Mouse (Mus musculus) embryonic fibroblast, embryonic 13.5 days (primary cell): Measurements from ENCODE around the gene Cysltr1.

Experiments
- CTCF ChIP-seq: IDR thresholded peaks from 2 replicates; pipeline ENCODE4 v1.5.1; 2011; ENCODE audit warnings: mild to moderate bottlenecking, control low read depth, low read length, moderate library complexity, borderline replicate concordance; ENCODE audit not compliant: insufficient read depth
- POLR2A ChIP-seq: IDR thresholded peaks from 2 replicates; pipeline ENCODE4 v1.6.1; 2011; ENCODE audit warnings: low read depth, mild to moderate bottlenecking, control low read depth, low read length, moderate library complexity

DNA sequence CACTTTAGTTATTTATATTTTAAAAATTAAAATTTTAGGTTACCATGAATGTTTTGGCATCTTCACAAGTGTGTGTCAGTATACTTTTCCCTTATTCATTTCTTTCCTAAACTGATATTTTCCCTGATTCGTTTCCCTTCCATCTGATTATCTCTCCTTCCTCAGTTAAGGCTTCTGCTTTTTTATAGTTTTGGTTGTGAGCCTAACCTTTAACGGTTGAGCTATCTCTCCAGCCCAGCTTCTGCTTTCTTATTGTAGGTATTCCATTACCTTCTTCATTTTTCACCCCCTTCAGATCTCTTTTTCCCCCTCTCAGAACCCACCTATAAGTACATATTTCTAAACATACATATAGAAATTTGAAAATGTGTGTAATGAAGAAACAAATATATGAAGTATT is 48.0 kb downstream of the Cysltr1 start:
- no peak for TF ChIP-seq POLR2A
- no peak for TF ChIP-seq CTCF
